Mouse (Mus musculus): ENCODE measurements around the gene Adam15. TPM values are rescaled to one million over a fixed set of nuclear protein-coding genes. Genes with fewer than 3 reads are reported as not detected.

The Adam15 gene
- total and polyA plus RNA-seq, 3 experiments = 15.3 to 43.2 TPM; not detected in 1

DNA sequence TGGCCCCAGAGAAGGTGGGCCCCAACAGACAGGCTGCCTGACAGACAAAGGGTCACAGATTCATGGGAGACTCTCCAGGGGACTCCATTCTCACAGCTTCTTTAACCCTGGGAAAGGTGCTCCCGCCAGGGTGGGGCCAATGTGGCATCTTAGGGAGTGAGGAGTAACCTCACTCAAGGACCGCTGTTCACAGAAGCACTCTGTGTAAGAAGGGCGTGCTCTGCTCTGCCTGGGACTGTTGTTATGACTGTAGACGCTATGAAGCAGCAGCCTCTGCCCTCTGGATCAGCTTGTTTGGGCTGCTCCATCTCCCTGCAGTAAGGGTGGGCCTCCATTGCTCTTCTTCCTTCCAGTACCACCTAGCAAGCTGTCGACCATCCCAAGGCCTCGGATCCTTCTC is 45.4 kb downstream of the Adam15 start:
- Histone ChIP-seq H3K27me3 (ENCODE audit: control insufficient read depth in 1 of 2, insufficient read depth in 2 of 2, low read length in 2 of 2) (peaks cover 1 to 8% of the 10 kb centered on the region in 2 experiments; a peak in 3 of 4 replicates), H3K9ac (ENCODE audit: control insufficient read depth, low read depth, low read length, poor library complexity, severe bottlenecking) (no peak overlapping the region), H3K36me3 (ENCODE audit: control insufficient read depth in 1 of 2, insufficient read depth in 2 of 2, low read length in 2 of 2) (no peaks in the 10 kb centered on the region; a peak in 1 of 4 replicates), H3K9me3 (replicated peaks; ENCODE audit: insufficient read depth, low read length) (no peaks in the 10 kb centered on the region), H3K79me2 (ENCODE audit: control insufficient read depth, insufficient read depth, low read length, poor library complexity) (no peaks in the 10 kb centered on the region), H3K27ac (ENCODE audit: control insufficient read depth, low read depth, low read length) (no peak overlapping the region), H3K4me3 (ENCODE audit: control insufficient read depth in 1 of 2, insufficient read depth in 1 of 2, low read depth in 2 of 2, low read length in 2 of 2) (no peak overlapping the region), H3K4me1 (ENCODE audit: control insufficient read depth in 1 of 2, insufficient read depth in 2 of 2, low read length in 2 of 2) (no peaks in the 10 kb centered on the region)
- DNase-seq (ENCODE audit: low read depth, low spot score) = no peak
- TF ChIP-seq CHD2 (IDR thresholded peaks at IDR 0.05; ENCODE audit: low read length) = no peak
- TF ChIP-seq EP300 (IDR thresholded peaks at IDR 0.05; ENCODE audit: low read depth in 1 of 2, low read length in 2 of 2) = no peak
- TF ChIP-seq BHLHE40 (IDR thresholded peaks at IDR 0.05; ENCODE audit: borderline replicate concordance, low read depth, low read length) = no peak
- no peak for TF ChIP-seq RCOR1 (IDR thresholded peaks at IDR 0.05; ENCODE audit: low read depth, low read length)
- TF ChIP-seq ZNF384 (IDR thresholded peaks at IDR 0.05; ENCODE audit: low read depth, low read length) = no peak
- no peak for TF ChIP-seq TCF12 (IDR thresholded peaks at IDR 0.05; ENCODE audit: low read depth, low read length)
- no peak for TF ChIP-seq ZKSCAN1 (IDR thresholded peaks at IDR 0.05; ENCODE audit: low read depth, low read length)
- no peak for TF ChIP-seq ZC3H11A (IDR thresholded peaks at IDR 0.05; ENCODE audit: low read depth, low read length)
- no peak for TF ChIP-seq TBP (IDR thresholded peaks at IDR 0.05; ENCODE audit: low read depth, low read length)
- no peak for TF ChIP-seq JUND (IDR thresholded peaks at IDR 0.05; ENCODE audit: low read depth, low read length)
- no peak for TF ChIP-seq NELFE (IDR thresholded peaks at IDR 0.05; ENCODE audit: low read depth, low read length)
- TF ChIP-seq NRF1 (IDR thresholded peaks at IDR 0.05; ENCODE audit: insufficient read depth, low read depth, low read length, poor library complexity, severe bottlenecking) = no peak
- TF ChIP-seq MYB (IDR thresholded peaks at IDR 0.05; ENCODE audit: low read depth, low read length) = no peak
- TF ChIP-seq GATA1 (IDR thresholded peaks at IDR 0.05; ENCODE audit: low read depth, low read length) = no peak

DNA sequence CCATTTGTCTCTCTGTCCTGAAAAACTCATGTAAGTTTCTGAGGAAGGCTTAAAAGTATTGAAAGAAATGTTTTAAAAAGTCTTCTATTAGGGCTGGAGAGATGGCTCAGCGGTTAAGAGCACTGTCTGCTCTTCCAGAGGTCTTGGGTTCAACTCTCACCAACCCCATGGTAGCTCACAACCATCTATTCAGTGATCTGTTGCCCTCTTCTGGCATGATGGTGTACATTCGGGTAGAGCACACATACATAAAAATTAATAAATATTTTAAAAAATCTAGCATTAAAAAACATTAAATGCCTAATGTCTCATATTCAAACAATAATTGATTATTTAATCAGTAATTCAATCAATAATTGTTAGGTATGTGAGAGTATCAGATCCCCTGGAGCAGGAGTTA is 49.3 kb downstream of the Adam15 start:
- Histone ChIP-seq H3K9ac (ENCODE audit: control insufficient read depth, low read depth, low read length, poor library complexity, severe bottlenecking) (no peak overlapping the region), H3K27me3 (ENCODE audit: control insufficient read depth in 1 of 2, insufficient read depth in 2 of 2, low read length in 2 of 2) (peaks cover 0 to 3% of the 10 kb centered on the region in 2 experiments; a peak in 2 of 4 replicates), H3K36me3 (ENCODE audit: control insufficient read depth in 1 of 2, insufficient read depth in 2 of 2, low read length in 2 of 2) (peaks cover 0 to 5% of the 10 kb centered on the region in 2 experiments; a peak in 2 of 4 replicates), H3K79me2 (ENCODE audit: control insufficient read depth, insufficient read depth, low read length, poor library complexity) (no peaks in the 10 kb centered on the region), H3K27ac (ENCODE audit: control insufficient read depth, low read depth, low read length) (no peak overlapping the region), H3K4me3 (ENCODE audit: control insufficient read depth in 1 of 2, insufficient read depth in 1 of 2, low read depth in 2 of 2, low read length in 2 of 2) (no peak overlapping the region), H3K4me1 (ENCODE audit: control insufficient read depth in 1 of 2, insufficient read depth in 2 of 2, low read length in 2 of 2) (peaks cover 3 to 12% of the 10 kb centered on the region in 2 experiments; a peak in 3 of 4 replicates), H3K9me3 (replicated peaks; ENCODE audit: insufficient read depth, low read length) (no peaks in the 10 kb centered on the region)
- peak; percentile 52 for DNase-seq (ENCODE audit: low read depth, low spot score)
- TF ChIP-seq JUND (IDR thresholded peaks at IDR 0.05; ENCODE audit: low read depth, low read length) = no peak
- no peak for TF ChIP-seq MAX (IDR thresholded peaks at IDR 0.05; ENCODE audit: low read length)
- TF ChIP-seq POLR2AphosphoS2 (IDR thresholded peaks at IDR 0.05; ENCODE audit: low read length) = no peak
- TF ChIP-seq MAFK (IDR thresholded peaks at IDR 0.05; ENCODE audit: borderline replicate concordance, low read depth, low read length) = no peak
- TF ChIP-seq TCF12 (IDR thresholded peaks at IDR 0.05; ENCODE audit: low read depth, low read length) = no peak
- TF ChIP-seq ZC3H11A (IDR thresholded peaks at IDR 0.05; ENCODE audit: low read depth, low read length) = peak; percentile 41; the same call in 1 of the 2 replicates
- no peak for TF ChIP-seq USF2 (IDR thresholded peaks at IDR 0.05; ENCODE audit: borderline replicate concordance in 1 of 2, insufficient read depth in 1 of 2, low read depth in 1 of 2, low read length in 2 of 2)
- TF ChIP-seq SMC3 (IDR thresholded peaks at IDR 0.05; ENCODE audit: low read depth, low read length) = peak; percentile 21; the same call in 1 of the 2 replicates
- TF ChIP-seq GABPA (IDR thresholded peaks at IDR 0.05; ENCODE audit: low read depth, low read length) = no peak
- TF ChIP-seq NRF1 (IDR thresholded peaks at IDR 0.05; ENCODE audit: insufficient read depth, low read depth, low read length, poor library complexity, severe bottlenecking) = no peak
- no peak for TF ChIP-seq ELF1 (IDR thresholded peaks at IDR 0.05; ENCODE audit: low read depth, low read length)
- no peak for TF ChIP-seq EP300 (IDR thresholded peaks at IDR 0.05; ENCODE audit: low read depth in 1 of 2, low read length in 2 of 2)
- TF ChIP-seq MYB (IDR thresholded peaks at IDR 0.05; ENCODE audit: low read depth, low read length) = no peak
- TF ChIP-seq CTCF (IDR thresholded peaks at IDR 0.05 in 2 of 3, conservative IDR thresholded peaks at IDR 0.05 in 1 of 3; ENCODE audit: control insufficient read depth in 1 of 3, insufficient read depth in 1 of 3, low read depth in 2 of 3, low read length in 3 of 3, poor library complexity in 1 of 3, severe bottlenecking in 1 of 3) = peak; percentile 10 to 48 (median 28); a peak in 3 of 6 replicates
- no peak for TF ChIP-seq POLR2AphosphoS5 (IDR thresholded peaks at IDR 0.05; ENCODE audit: borderline replicate concordance, low read depth, low read length)
- TF ChIP-seq ZMIZ1 (IDR thresholded peaks at IDR 0.05; ENCODE audit: low read depth, low read length) = no peak
- TF ChIP-seq MEF2A (IDR thresholded peaks at IDR 0.05; ENCODE audit: extremely low read depth, insufficient replicate concordance, low read depth, low read length, poor library complexity, severe bottlenecking) = no peak
- no peak for TF ChIP-seq ZNF384 (IDR thresholded peaks at IDR 0.05; ENCODE audit: low read depth, low read length)
- no peak for TF ChIP-seq CHD1 (IDR thresholded peaks at IDR 0.05; ENCODE audit: low read depth, low read length)
- TF ChIP-seq GATA1 (IDR thresholded peaks at IDR 0.05; ENCODE audit: low read depth, low read length) = no peak
- no peak for TF ChIP-seq CHD2 (IDR thresholded peaks at IDR 0.05; ENCODE audit: low read length)
- no peak for TF ChIP-seq TBP (IDR thresholded peaks at IDR 0.05; ENCODE audit: low read depth, low read length)
- TF ChIP-seq NELFE (IDR thresholded peaks at IDR 0.05; ENCODE audit: low read depth, low read length) = no peak
- TF ChIP-seq HCFC1 (IDR thresholded peaks at IDR 0.05; ENCODE audit: low read depth, low read length) = no peak
- TF ChIP-seq RAD21 (IDR thresholded peaks at IDR 0.05; ENCODE audit: low read depth, low read length) = peak; percentile 46
- no peak for TF ChIP-seq SIN3A (IDR thresholded peaks at IDR 0.05; ENCODE audit: low read length)

Data from MEL (cell line).